Mouse (Mus musculus) bone marrow macrophage, adult 2 months (primary cell): ENCODE measurements around the gene Pheta1. TPM values are rescaled to one million over a fixed set of nuclear protein-coding genes. Genes with fewer than 3 reads are reported as not detected.

Experiments used
- H3K27ac ChIP-seq: 2 replicates; pipeline ENCODE4 v1.5.1; 2012; ENCODE audit warnings: low read depth, low read length; ENCODE audit not compliant: insufficient read depth
- H3K4me1 ChIP-seq: 2 replicates; pipeline ENCODE4 v1.6.1; 2012; ENCODE audit warnings: low read length; ENCODE audit not compliant: control insufficient read depth, insufficient read depth
- H3K4me3 ChIP-seq: 2 replicates; pipeline ENCODE4 v1.5.1; 2012; ENCODE audit warnings: mild to moderate bottlenecking, low read length, moderate library complexity; ENCODE audit not compliant: insufficient read depth
- CTCF ChIP-seq: IDR thresholded peaks from 2 replicates; pipeline ENCODE4 v1.5.1; 2012; ENCODE audit warnings: low read depth, mild to moderate bottlenecking, low read length, moderate library complexity
- POLR2A ChIP-seq: IDR thresholded peaks from 2 replicates; pipeline ENCODE4 v1.6.1; 2012; ENCODE audit warnings: mild to moderate bottlenecking, low read depth, low read length, borderline replicate concordance
- polyA plus RNA-seq: library from polyadenylated mRNA; stranded (reverse); fragments of >200 nt; gene quantifications from 2 replicates; pipeline ENCODE4 v1.2.4, GENCODE M21; 2012; ENCODE audit not compliant: missing spikeins, insufficient read depth, insufficient read length

Gene Pheta1
- polyA plus RNA-seq, 1 experiment = 6.6 TPM

- Histone ChIP-seq H3K27ac (no peak overlapping the region), H3K4me1 (no peaks in the 10 kb centered on the region), H3K4me3 (no peak overlapping the region)
- TF ChIP-seq POLR2A (no peak), CTCF (peak; percentile 91)
These were observed 30.4 kb downstream of the Pheta1 start for GRCm38 (mm10) chr5:121879211-121879610.

DNA sequence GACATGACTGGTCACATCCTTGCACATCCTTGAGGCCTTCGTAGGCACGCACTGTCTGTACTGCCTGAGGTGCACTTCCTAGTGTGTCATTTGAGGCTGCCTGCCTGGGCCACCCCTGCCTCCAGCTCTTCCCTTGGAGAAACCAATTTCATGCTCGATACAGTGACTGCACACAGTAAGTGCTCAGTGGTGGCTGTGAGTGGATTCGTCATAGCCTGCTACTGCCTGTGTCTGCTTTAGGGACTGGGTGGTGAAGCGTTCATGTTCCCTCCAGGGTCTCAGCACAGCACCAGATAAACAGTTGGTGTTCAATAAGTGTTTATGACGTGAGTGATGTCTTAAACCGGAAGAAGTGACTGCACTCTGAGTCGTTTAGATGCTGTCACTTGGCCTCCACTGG, 34.6 kb downstream of the Pheta1 start:
- TF ChIP-seq CTCF (no peak), POLR2A (no peak)
- no peak overlapping the region for H3K27ac ChIP-seq
- no peaks in the 10 kb centered on the region for H3K4me1 ChIP-seq
- no peak overlapping the region for H3K4me3 ChIP-seq

DNA sequence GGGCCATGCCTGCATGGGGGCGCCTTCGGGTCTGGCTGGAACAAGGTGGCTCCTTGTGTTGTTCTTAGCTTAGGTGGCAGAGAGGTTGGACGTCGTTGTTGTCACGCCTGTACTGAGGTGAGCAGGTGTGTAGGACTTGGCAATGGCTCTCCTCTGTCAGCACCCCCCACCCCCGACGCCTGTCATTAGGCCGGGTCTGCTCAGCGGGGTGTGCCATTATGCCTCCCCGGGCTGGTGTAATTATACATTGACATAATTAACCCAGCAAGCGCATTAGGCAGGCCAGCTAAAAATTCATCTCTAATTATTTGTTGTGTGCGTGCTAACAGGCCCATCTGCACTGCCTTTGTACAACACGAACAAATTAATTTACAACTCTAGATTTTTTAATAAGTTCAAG, 40.6 kb downstream of the Pheta1 start:
- Histone ChIP-seq H3K4me3 (no peak overlapping the region), H3K27ac (no peak overlapping the region), H3K4me1 (no peaks in the 10 kb centered on the region)
- TF ChIP-seq POLR2A = no peak
- TF ChIP-seq CTCF = no peak

- H3K4me3 ChIP-seq = no peak overlapping the region
- TF ChIP-seq POLR2A = no peak
- TF ChIP-seq CTCF = no peak
These were observed 41.1 kb downstream of the Pheta1 start for GRCm38 (mm10) chr5:121889819-121890362.

DNA sequence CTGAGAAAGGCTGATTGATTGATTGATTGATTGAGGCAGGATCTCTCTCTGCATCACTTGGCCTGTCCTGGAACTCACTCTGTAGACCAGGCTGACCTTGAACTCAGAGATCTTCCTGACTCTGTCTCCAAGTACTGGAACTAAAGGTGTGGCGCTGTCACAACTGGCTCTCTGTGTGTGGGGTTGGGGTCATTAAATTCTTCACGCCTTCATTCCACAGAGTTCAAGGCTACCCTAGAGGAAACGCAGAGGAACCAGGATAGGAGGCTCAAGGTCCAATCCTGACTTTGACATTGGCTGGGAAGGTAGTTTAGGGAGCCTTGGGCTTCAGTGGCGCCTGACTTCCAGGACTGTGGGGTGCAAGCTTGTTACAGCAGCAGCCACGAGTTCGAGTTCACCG, 42.1 kb downstream of the Pheta1 start:
- Histone ChIP-seq H3K4me3 (no peak overlapping the region), H3K27ac (no peak overlapping the region), H3K4me1 (no peaks in the 10 kb centered on the region)
- TF ChIP-seq POLR2A (no peak), CTCF (no peak)

More at GRCm38 (mm10) chr5:121889819-121890362, 41.1 kb downstream of the Pheta1 start:
- Histone ChIP-seq H3K27ac (no peak overlapping the region), H3K4me1 (no peaks in the 10 kb centered on the region)

DNA sequence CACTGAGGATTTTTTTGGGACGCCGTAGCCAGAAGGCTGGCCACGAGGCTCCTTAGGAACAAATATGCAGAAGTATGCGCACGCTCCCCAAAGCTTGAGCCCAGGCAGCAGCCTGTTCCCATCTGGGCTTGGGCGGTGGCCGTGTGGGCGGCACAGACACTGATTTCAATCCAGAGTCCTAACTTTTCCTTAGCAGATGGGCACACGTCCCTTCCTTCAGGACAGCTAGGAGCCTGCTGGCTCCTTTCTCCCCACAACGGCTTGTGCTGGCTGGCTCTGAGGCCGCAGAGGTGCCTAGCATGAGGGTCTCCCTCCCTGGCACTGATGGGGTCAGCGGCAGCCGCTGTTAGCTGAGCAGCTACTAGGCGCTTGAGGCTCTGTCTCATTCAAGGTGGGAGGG, 43.5 kb downstream of the Pheta1 start:
- TF ChIP-seq POLR2A (no peak), CTCF (no peak)
- Histone ChIP-seq H3K27ac (no peak overlapping the region), H3K4me1 (no peaks in the 10 kb centered on the region), H3K4me3 (no peak overlapping the region)

- no peaks in the 10 kb centered on the region for H3K4me1 ChIP-seq
- no peak overlapping the region for H3K27ac ChIP-seq
- TF ChIP-seq POLR2A (no peak), CTCF (no peak)
- H3K4me3 ChIP-seq = no peak overlapping the region
These were observed 44.8 kb downstream of the Pheta1 start for GRCm38 (mm10) chr5:121893581-121893980.

GRCm38 (mm10) chr5:121894647-121895046, 45.9 kb downstream of the Pheta1 start:
- no peak overlapping the region for H3K27ac ChIP-seq
- no peaks in the 10 kb centered on the region for H3K4me1 ChIP-seq
- TF ChIP-seq POLR2A (no peak), CTCF (no peak)
- no peak overlapping the region for H3K4me3 ChIP-seq

- no peak overlapping the region for H3K4me3 ChIP-seq
- no peak for TF ChIP-seq POLR2A
- no peak for TF ChIP-seq CTCF
- H3K27ac ChIP-seq = no peak overlapping the region
- H3K4me1 ChIP-seq = no peaks in the 10 kb centered on the region
These were observed 46.5 kb downstream of the Pheta1 start for GRCm38 (mm10) chr5:121895117-121895756.

GRCm38 (mm10) chr5:121902809-121903745, 54.3 kb downstream of the Pheta1 start:
- TF ChIP-seq POLR2A (no peak), CTCF (no peak)
- 0 out of 2 replicates have a peak, but pooled peaks cover 3% of the 10 kb centered on the region for H3K4me1 ChIP-seq
- H3K27ac ChIP-seq = no peak overlapping the region
- H3K4me3 ChIP-seq = no peak overlapping the region

Other genes starting within 250 kb of the Pheta1 start
- gene Acad12, start 230.0 kb upstream of the Pheta1 start, polyA plus RNA-seq = 8.6 and 9.0 TPM in 2 replicates
- 3.3 and 5.5 TPM in 2 replicates for gene Acad10, start 188.5 kb upstream of the Pheta1 start, polyA plus RNA-seq
- gene Brap, start 188.4 kb upstream of the Pheta1 start, polyA plus RNA-seq = 37.7 and 41.2 TPM in 2 replicates
- 62.9 and 70.6 TPM in 2 replicates for gene Atxn2, start 137.6 kb upstream of the Pheta1 start, polyA plus RNA-seq
- gene Sh2b3, start 11.3 kb upstream of the Pheta1 start, polyA plus RNA-seq = 69.5 and 77.5 TPM in 2 replicates
- 0.07 TPM in 1 of 2 replicates, not detected in the other for gene Cux2, start 201.1 kb downstream of the Pheta1 start, polyA plus RNA-seq